Mouse (Mus musculus) intestine, embryonic 14.5 days (tissue): ENCODE measurements around the gene Lypla2. TPM values are rescaled to one million over a fixed set of nuclear protein-coding genes. Genes with fewer than 3 reads are reported as not detected.

Source experiments
- ATAC-seq: fragments of 200-750 bp; cut with Nextera tagmentation; replicated peaks from 2 replicates; pipeline ENCODE4 v1.8.0; 2017; ENCODE audit warnings: low read depth, moderate number of reproducible peaks, moderate TSS enrichment, moderate library complexity; ENCODE audit not compliant: low FRiP score, low TSS enrichment
- DNase-seq: peaks from one replicate; pipeline ENCODE4 v3.0.0-alpha.2; 2018; ENCODE audit warnings: low spot score
- H3K27ac ChIP-seq: fragments of 300-500 bp; sonication (generic); 2 replicates; pipeline ENCODE4 v1.5.1; 2014; ENCODE audit warnings: low read depth, mild to moderate bottlenecking, control low read depth
- H3K27me3 ChIP-seq: fragments of 300-500 bp; sonication (generic); replicated peaks from 2 replicates; pipeline ENCODE4 v1.6.1; 2014; ENCODE audit warnings: low read length, control low read depth; ENCODE audit not compliant: control insufficient read depth, insufficient read depth
- H3K36me3 ChIP-seq: fragments of 300-500 bp; sonication (generic); 2 replicates; pipeline ENCODE4 v1.6.1; 2014; ENCODE audit warnings: low read length, control low read depth; ENCODE audit not compliant: control insufficient read depth, insufficient read depth
- H3K4me1 ChIP-seq: fragments of 300-500 bp; sonication (generic); replicated peaks from 2 replicates; pipeline ENCODE4 v1.6.1; 2014; ENCODE audit warnings: low read length, control low read depth, mixed read lengths; ENCODE audit not compliant: control insufficient read depth, insufficient read depth
- H3K4me2 ChIP-seq: fragments of 300-500 bp; sonication (generic); 2 replicates; pipeline ENCODE4 v1.6.1; 2014; ENCODE audit warnings: low read length
- H3K4me3 ChIP-seq: fragments of 300-500 bp; sonication (generic); 2 replicates; pipeline ENCODE4 v1.5.1; 2014; ENCODE audit warnings: low read depth, low read length, control low read depth, mixed read lengths
- H3K9ac ChIP-seq: fragments of 300-500 bp; sonication (generic); 2 replicates; pipeline ENCODE4 v1.6.1; 2014; ENCODE audit warnings: mild to moderate bottlenecking, low read length
- H3K9me3 ChIP-seq: fragments of 300-500 bp; sonication (generic); 2 replicates; pipeline ENCODE4 v1.6.1; 2016; ENCODE audit warnings: low read length, control low read depth; ENCODE audit not compliant: control insufficient read depth
- WGBS: fragments of 180-500 bp; shearing (Covaris S2); extraction: QIAGEN DNeasy Blood & Tissue Kit; methylation state at CpG from one replicate; pipeline ENCODE4 v1.1.7; 2014; 5-methylcytosine and 5-hydroxymethylcytosine counted together
- polyA plus RNA-seq: library from polyadenylated mRNA; unstranded; fragments of >200 nt; fragmentation: Nextera tagmentation; extraction: Ambion mirVana; gene quantifications from 2 replicates; pipeline ENCODE4 v1.2.1, GENCODE M21; 2014

Gene Lypla2
- polyA plus RNA-seq, 1 experiment from 2014 or later: 109 TPM

- Histone ChIP-seq H3K27me3 (no peaks in the 10 kb centered on the region), H3K36me3 (peaks cover 50% of the 10 kb centered on the region), H3K4me3 (no peak overlapping the region), H3K9me3 (no peaks in the 10 kb centered on the region), H3K4me1 (no peaks in the 10 kb centered on the region), H3K27ac (no peak overlapping the region), H3K9ac (no peak overlapping the region), H3K4me2 (no peak overlapping the region)
- no peak for DNase-seq
- no peak for ATAC-seq
- WGBS: 67% methylated on average over 5 of the region's 5 CpGs
These were observed 36.9 kb downstream of the Lypla2 start for GRCm38 (mm10) chr4:135935502-135935901.

- Histone ChIP-seq H3K4me3 (no peak overlapping the region), H3K9me3 (no peaks in the 10 kb centered on the region), H3K27me3 (no peaks in the 10 kb centered on the region), H3K36me3 (peaks cover 48% of the 10 kb centered on the region), H3K27ac (no peak overlapping the region), H3K4me1 (no peaks in the 10 kb centered on the region), H3K9ac (no peak overlapping the region), H3K4me2 (no peak overlapping the region)
- 68% methylated on average over 11 of the region's 12 CpGs for WGBS
- no peak for DNase-seq
- ATAC-seq: no peak; the same call in 1 of the 2 replicates
These were observed 37.5 kb downstream of the Lypla2 start for GRCm38 (mm10) chr4:135934708-135935500.

- Histone ChIP-seq H3K4me3 (no peak overlapping the region), H3K4me2 (no peak overlapping the region), H3K36me3 (peaks cover 32% of the 10 kb centered on the region), H3K9me3 (no peaks in the 10 kb centered on the region), H3K27ac (no peak overlapping the region), H3K4me1 (no peaks in the 10 kb centered on the region), H3K9ac (no peak overlapping the region), H3K27me3 (no peaks in the 10 kb centered on the region)
- no peak for DNase-seq
- WGBS: 65% methylated on average over 5 of the region's 5 CpGs
- ATAC-seq: no peak
These were observed 40.6 kb downstream of the Lypla2 start for GRCm38 (mm10) chr4:135931832-135932231.

GRCm38 (mm10) chr4:135930239-135930638 lies 42.2 kb downstream of the Lypla2 start:
- ATAC-seq (no peak), DNase-seq (no peak)
- Histone ChIP-seq H3K9me3 (no peaks in the 10 kb centered on the region), H3K36me3 (peaks cover 34% of the 10 kb centered on the region), H3K27ac (no peak overlapping the region), H3K4me2 (no peak overlapping the region), H3K4me1 (no peaks in the 10 kb centered on the region), H3K4me3 (no peak overlapping the region), H3K9ac (no peak overlapping the region), H3K27me3 (no peaks in the 10 kb centered on the region)
- 93% methylated on average over 8 of the region's 8 CpGs for WGBS

GRCm38 (mm10) chr4:135929828-135930227 lies 42.6 kb downstream of the Lypla2 start:
- ATAC-seq: no peak
- peaks cover 33% of the 10 kb centered on the region for H3K36me3 ChIP-seq

GRCm38 (mm10) chr4:135929405-135929804 lies 43.0 kb downstream of the Lypla2 start:
- no peak overlapping the region for H3K4me3 ChIP-seq
- no peak for DNase-seq
- WGBS: 80% methylated on average over 5 of the region's 5 CpGs
- H3K27ac ChIP-seq: no peak overlapping the region
- H3K9ac ChIP-seq: no peak overlapping the region
- H3K4me2 ChIP-seq: no peak overlapping the region
- H3K27me3 ChIP-seq: no peaks in the 10 kb centered on the region
- no peak for ATAC-seq
- H3K36me3 ChIP-seq: peaks cover 33% of the 10 kb centered on the region
- no peaks in the 10 kb centered on the region for H3K9me3 ChIP-seq
- H3K4me1 ChIP-seq: no peaks in the 10 kb centered on the region

More at GRCm38 (mm10) chr4:135929828-135930227, 42.6 kb downstream of the Lypla2 start:
- DNase-seq: no peak
- H3K27ac ChIP-seq: no peak overlapping the region
- H3K27me3 ChIP-seq: no peaks in the 10 kb centered on the region
- 67% methylated on average over 9 of the region's 9 CpGs for WGBS
- H3K4me2 ChIP-seq: no peak overlapping the region
- H3K4me1 ChIP-seq: no peaks in the 10 kb centered on the region
- no peaks in the 10 kb centered on the region for H3K9me3 ChIP-seq
- H3K4me3 ChIP-seq: no peak overlapping the region
- H3K9ac ChIP-seq: no peak overlapping the region

- DNase-seq (no peak), ATAC-seq (no peak)
- Histone ChIP-seq H3K9ac (no peak overlapping the region), H3K4me1 (no peaks in the 10 kb centered on the region), H3K4me3 (no peak overlapping the region), H3K27me3 (no peaks in the 10 kb centered on the region), H3K4me2 (no peak overlapping the region), H3K36me3 (peaks cover 27% of the 10 kb centered on the region), H3K27ac (no peak overlapping the region), H3K9me3 (no peaks in the 10 kb centered on the region)
- WGBS: 88% methylated on average over 9 of the region's 9 CpGs
These were observed 44.0 kb downstream of the Lypla2 start for GRCm38 (mm10) chr4:135928376-135928775.

GRCm38 (mm10) chr4:135926861-135927260 lies 45.6 kb downstream of the Lypla2 start:
- Histone ChIP-seq H3K4me1 (peaks cover 4% of the 10 kb centered on the region), H3K9ac (no peak overlapping the region), H3K27ac (no peak overlapping the region), H3K36me3 (peaks cover 19% of the 10 kb centered on the region; the same call in 1 of the 2 replicates), H3K4me2 (no peak overlapping the region), H3K9me3 (no peaks in the 10 kb centered on the region), H3K4me3 (no peak overlapping the region), H3K27me3 (no peaks in the 10 kb centered on the region)
- DNase-seq: no peak
- no peak for ATAC-seq
- WGBS: 82% methylated on average over 3 of the region's 3 CpGs
